Comparison of ENCODE assay signal across 11 mouse cellular contexts in the genomic region with DNA sequence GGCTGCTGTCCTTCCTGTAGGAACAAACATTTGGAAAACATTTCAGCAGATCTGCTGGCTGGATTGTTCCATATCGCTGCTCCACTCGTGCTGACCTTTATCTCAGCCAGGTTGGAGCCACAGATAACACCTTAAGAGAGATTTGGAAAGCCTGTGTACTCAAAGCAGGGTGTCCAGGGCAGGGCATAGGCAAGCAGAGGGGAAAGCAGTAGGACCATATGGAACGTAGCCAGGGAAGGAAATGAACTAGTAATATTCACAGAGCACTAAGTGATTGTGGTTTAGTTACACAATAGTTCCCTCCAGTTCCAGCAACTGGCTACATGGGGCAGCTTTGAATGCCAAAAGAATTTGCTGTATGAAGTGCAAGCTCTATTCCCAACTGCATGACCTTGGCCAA. TPM values are rescaled to one million over a fixed set of nuclear protein-coding genes. Genes with fewer than 3 reads are reported as not detected.
A peak's percentile ranks its signal among the peaks of the same experiment; 100 is the strongest.
DNase-seq lines count a peak whose midpoint lies in the region; ATAC-seq and TF ChIP-seq lines count a peak whose summit lies in the region.
"Had no signal": no experiment of that assay in that cellular context is flagged by ENCODE, and none has a peak within 500 bp of the region (broad histone marks: within the 10 kb centered on the region; RNA-seq: fewer than 3 reads in every experiment).

No protein-coding gene starts in this region.

- H3K9me3 ChIP-seq in lung, postnatal 0 days (ENCODE audit: low read length), result no peaks in the 10 kb centered on the region
- H3K9me3 ChIP-seq: heart, embryonic 15.5 days had no signal

- H3ac ChIP-seq in C2C12 (ENCODE audit: control insufficient read depth, insufficient read length, low read depth), result no peak overlapping the region

- DNase-seq in 3134 (ENCODE audit: extremely low read depth, insufficient read length, low spot score), result peak; percentile 29
- DNase-seq in cerebellum, adult 9-11 months, result peak; percentile 81
- DNase-seq in lung, postnatal 0 days (ENCODE audit: low spot score), result peak; percentile 81
- no peak for DNase-seq in ovary, postnatal 36 days (ENCODE audit: low spot score)
- DNase-seq in spleen, postnatal 10 days (ENCODE audit: low spot score in 2 of 2), result no peak
- DNase-seq in retina, embryonic 14.5 days (ENCODE audit: low spot score), result no peak

- 3% methylated on average over 3 of the region's 3 CpGs for WGBS in lung, postnatal 0 days

- H3K4me3 ChIP-seq in C2C12 (ENCODE audit: insufficient read depth, poor library complexity, severe bottlenecking), result no peak overlapping the region
- H3K4me3 ChIP-seq in lung, postnatal 0 days (ENCODE audit: low read depth, low read length), result no peak overlapping the region
- H3K4me3 ChIP-seq: heart, embryonic 15.5 days had no signal

- H3K36me3 ChIP-seq in C2C12 (ENCODE audit: control insufficient read depth, insufficient read depth), result no peaks in the 10 kb centered on the region
- H3K36me3 ChIP-seq in lung, postnatal 0 days (ENCODE audit: insufficient read depth, low read length), result no peaks in the 10 kb centered on the region
- H3K36me3 ChIP-seq: heart, embryonic 15.5 days had no signal

- no peaks in the 10 kb centered on the region for H3K4me1 ChIP-seq in lung, postnatal 0 days (ENCODE audit: insufficient read depth, low read depth, low read length)

- no peak overlapping the region for H3K4me2 ChIP-seq in lung, postnatal 0 days (replicated peaks; ENCODE audit: low read depth, low read length)
- H3K4me2 ChIP-seq: heart, embryonic 15.5 days had no signal

- H3K9ac ChIP-seq in lung, postnatal 0 days (replicated peaks; ENCODE audit: low read depth), result no peak overlapping the region
- H3K9ac ChIP-seq: heart, embryonic 15.5 days; liver, embryonic 14.5 days had no signal

- no peak for TF ChIP-seq CTCF in C2C12 (IDR thresholded peaks at IDR 0.05; ENCODE audit: control insufficient read depth, insufficient read depth, insufficient read length)
- no peak for TF ChIP-seq CTCF in lung, postnatal 0 days (IDR thresholded peaks at IDR 0.05)

- H3K79me2 ChIP-seq in C2C12 (ENCODE audit: control insufficient read depth, insufficient read depth), result no peaks in the 10 kb centered on the region

- H3K79me3 ChIP-seq in C2C12 (ENCODE audit: low read depth), result no peaks in the 10 kb centered on the region

- peak; percentile 70 for ATAC-seq in lung, postnatal 0 days
- ATAC-seq: hindbrain, postnatal 0 days had no signal

- H3K27ac ChIP-seq in lung, postnatal 0 days (ENCODE audit: low read length), result no peak overlapping the region
- H3K27ac ChIP-seq: heart, embryonic 15.5 days; hindbrain, postnatal 0 days; kidney, postnatal 0 days; liver, embryonic 14.5 days had no signal

- no peak for TF ChIP-seq EP300 in lung, postnatal 0 days (IDR thresholded peaks at IDR 0.05)

- H3K27me3 ChIP-seq in C2C12 (ENCODE audit: control insufficient read depth, insufficient read depth, insufficient read length), result no peaks in the 10 kb centered on the region
- no peaks in the 10 kb centered on the region for H3K27me3 ChIP-seq in lung, postnatal 0 days (replicated peaks; ENCODE audit: insufficient read depth, low read length)
- H3K27me3 ChIP-seq: heart, embryonic 15.5 days had no signal

TF ChIP-seq in C2C12, 6 proteins besides CTCF, POLR2A, EP300 and RAD21:
- TF ChIP-seq MAX (IDR thresholded peaks at IDR 0.05) (no peak), MYOD1 (IDR thresholded peaks at IDR 0.05; ENCODE audit: control insufficient read depth, insufficient read length, low read depth) (no peak), FOSL1 (IDR thresholded peaks at IDR 0.05; ENCODE audit: insufficient read depth, low read length, poor library complexity, severe bottlenecking) (no peak), MYOG (IDR thresholded peaks at IDR 0.05; ENCODE audit: control insufficient read depth, extremely low read depth, insufficient read length) (no peak), USF1 (IDR thresholded peaks at IDR 0.05; ENCODE audit: low read depth) (no peak), CEBPB (IDR thresholded peaks at IDR 0.05; ENCODE audit: low read depth) (peak; percentile 82)

RNA-seq across cellular contexts. Expression of a gene that starts 19.3 kb away (rescaled TPM):
- 0.66 TPM for polyA plus RNA-seq in C2C12 (2012; fragmentation: generic; extraction: Trizol)
- polyA plus RNA-seq in lung, postnatal 0 days (2015; fragmentation: Nextera tagmentation; extraction: Ambion mirVana), result 3.8 and 5.0 TPM in 2 replicates

RNA-seq across cellular contexts. Expression of a gene that starts 37.5 kb away (rescaled TPM):
- polyA plus RNA-seq in C2C12 (2012; fragmentation: generic; extraction: Trizol), result 6.5 TPM
- 5.5 and 6.1 TPM in 2 replicates for polyA plus RNA-seq in lung, postnatal 0 days (2015; fragmentation: Nextera tagmentation; extraction: Ambion mirVana)

Comparison
In these comparisons a context has a peak if more than half of its experiments do, and no peak if none do; other contexts are left out.
1. DNase-seq: peak in 3134 (single experiment), cerebellum, adult 9-11 months (single experiment) and lung, postnatal 0 days (single experiment); none in ovary, postnatal 36 days (single experiment), spleen, postnatal 10 days (0 of 2) and retina, embryonic 14.5 days (single experiment).